Mouse (Mus musculus) myocyte (in vitro differentiated cells): ENCODE measurements around the gene Adam22. TPM values are rescaled to one million over a fixed set of nuclear protein-coding genes. Genes with fewer than 3 reads are reported as not detected.

ENCODE experiments used
- H3K27me3 ChIP-seq: one replicate; pipeline ENCODE4 v1.6.1; 2011; ENCODE audit not compliant: control insufficient read depth, insufficient read depth, insufficient read length
- H3K36me3 ChIP-seq: one replicate; pipeline ENCODE4 v1.6.1; 2011; ENCODE audit not compliant: control insufficient read depth, insufficient read depth
- H3K4me2 ChIP-seq: one replicate; pipeline ENCODE4 v1.6.1; 2011; ENCODE audit warnings: low read depth, control low read depth
- H3K4me3 ChIP-seq: one replicate; pipeline ENCODE4 v1.5.1; 2011; ENCODE audit warnings: mild to moderate bottlenecking, control low read depth, moderate library complexity
- H3K79me2 ChIP-seq: one replicate; pipeline ENCODE4 v1.6.1; 2011; ENCODE audit not compliant: control insufficient read depth, insufficient read depth
- H3ac ChIP-seq: one replicate; pipeline ENCODE4 v1.6.1; 2011; ENCODE audit not compliant: control insufficient read depth, insufficient read length
- CEBPB ChIP-seq: IDR thresholded peaks from 2 replicates; pipeline ENCODE4 v1.6.1; 2011; ENCODE audit warnings: mild to moderate bottlenecking, moderate library complexity; ENCODE audit not compliant: poor library complexity, insufficient read depth, severe bottlenecking
- E2F4 ChIP-seq: IDR thresholded peaks from one replicate; pipeline ENCODE4 v1.6.1; 2011; ENCODE audit warnings: mild to moderate bottlenecking, control low read depth, moderate library complexity; ENCODE audit not compliant: insufficient read depth
- MAX ChIP-seq: IDR thresholded peaks from one replicate; pipeline ENCODE4 v1.6.1; 2011; ENCODE audit warnings: low read depth, mild to moderate bottlenecking, control low read depth
- MYOD1 ChIP-seq, 3 experiments: IDR thresholded peaks; one replicate each; pipeline ENCODE4 v1.6.1; 2011; ENCODE audit warnings: control low read depth in 2 of 3, low read depth in 2 of 3, mild to moderate bottlenecking in 2 of 3, moderate library complexity in 1 of 3; ENCODE audit not compliant: insufficient read length in 2 of 3, control insufficient read depth in 1 of 3
- MYOG ChIP-seq, 3 experiments: IDR thresholded peaks; one replicate each; pipeline ENCODE4 v1.6.1; 2011; ENCODE audit warnings: control low read depth in 2 of 3, low read depth in 2 of 3, mild to moderate bottlenecking in 2 of 3; ENCODE audit not compliant: insufficient read length in 2 of 3, control insufficient read depth in 1 of 3, insufficient read depth in 1 of 3
- POLR2A ChIP-seq: IDR thresholded peaks from one replicate; pipeline ENCODE4 v1.6.1; 2011; ENCODE audit warnings: low read depth, mild to moderate bottlenecking, control low read depth, moderate library complexity; ENCODE audit not compliant: insufficient read length
- POLR2AphosphoS2 ChIP-seq: IDR thresholded peaks from one replicate; pipeline ENCODE4 v1.6.1; 2011; ENCODE audit warnings: low read depth, control low read depth; ENCODE audit not compliant: insufficient read length
- REST ChIP-seq: IDR thresholded peaks from one replicate; pipeline ENCODE4 v1.6.1; 2011; ENCODE audit warnings: mild to moderate bottlenecking, control low read depth, moderate library complexity; ENCODE audit not compliant: insufficient read depth, insufficient read length
- SRF ChIP-seq: IDR thresholded peaks from one replicate; pipeline ENCODE4 v1.6.1; 2011; ENCODE audit warnings: low read depth; ENCODE audit not compliant: control insufficient read depth, insufficient read length
- TCF12 ChIP-seq: IDR thresholded peaks from one replicate; pipeline ENCODE4 v1.6.1; 2011; ENCODE audit warnings: mild to moderate bottlenecking, control low read depth; ENCODE audit not compliant: poor library complexity, insufficient read depth, severe bottlenecking
- TCF3 ChIP-seq: IDR thresholded peaks from one replicate; pipeline ENCODE4 v1.6.1; 2011; ENCODE audit warnings: low read depth, control low read depth; ENCODE audit not compliant: insufficient read length
- USF1 ChIP-seq: IDR thresholded peaks from one replicate; pipeline ENCODE4 v1.6.1; 2011; ENCODE audit warnings: low read depth, mild to moderate bottlenecking, control low read depth, moderate library complexity
- polyA plus RNA-seq: library from polyadenylated mRNA; unstranded; fragments of >200 nt; fragmentation: generic; extraction: Trizol; gene quantifications from one replicate; pipeline ENCODE4 v1.2.1, GENCODE M21; 2012; ENCODE audit warnings: missing spikeins

Gene Adam22
- polyA plus RNA-seq, 1 experiment, result 0.10 TPM

- TF ChIP-seq MYOG (IDR thresholded peaks at IDR 0.05; ENCODE audit: control insufficient read depth in 1 of 3, insufficient read depth in 1 of 3, insufficient read length in 2 of 3, low read depth in 2 of 3), result no peak
- H3K36me3 ChIP-seq, result no peaks in the 10 kb centered on the region
- H3K4me2 ChIP-seq, result no peak overlapping the region
- H3K4me3 ChIP-seq, result no peak overlapping the region
- H3K27me3 ChIP-seq, result no peaks in the 10 kb centered on the region
- H3ac ChIP-seq, result no peak overlapping the region
- H3K79me2 ChIP-seq, result no peaks in the 10 kb centered on the region
Observed at GRCm38 (mm10) chr5:8276141-8276540, 91.8 kb downstream of the Adam22 start.

GRCm38 (mm10) chr5:8257366-8257765, 110.6 kb downstream of the Adam22 start:
- H3K4me2 ChIP-seq, result no peak overlapping the region
- H3K27me3 ChIP-seq, result no peaks in the 10 kb centered on the region
- H3K79me2 ChIP-seq, result no peaks in the 10 kb centered on the region
- no peaks in the 10 kb centered on the region for H3K36me3 ChIP-seq
- no peak overlapping the region for H3ac ChIP-seq
- no peak overlapping the region for H3K4me3 ChIP-seq
- TF ChIP-seq CEBPB, result no peak
- no peak for TF ChIP-seq MYOG (IDR thresholded peaks at IDR 0.05; ENCODE audit: control insufficient read depth in 1 of 3, insufficient read depth in 1 of 3, insufficient read length in 2 of 3, low read depth in 2 of 3)
- no peak for TF ChIP-seq E2F4
- no peak for TF ChIP-seq MYOD1 (IDR thresholded peaks at IDR 0.05; ENCODE audit: control insufficient read depth in 1 of 3, insufficient read length in 2 of 3, low read depth in 2 of 3)
- no peak for TF ChIP-seq POLR2AphosphoS2
- TF ChIP-seq SRF, result no peak
- no peak for TF ChIP-seq POLR2A
- TF ChIP-seq REST, result no peak
- no peak for TF ChIP-seq TCF12
- TF ChIP-seq MAX, result no peak
- TF ChIP-seq USF1, result no peak
- TF ChIP-seq TCF3, result no peak

DNA sequence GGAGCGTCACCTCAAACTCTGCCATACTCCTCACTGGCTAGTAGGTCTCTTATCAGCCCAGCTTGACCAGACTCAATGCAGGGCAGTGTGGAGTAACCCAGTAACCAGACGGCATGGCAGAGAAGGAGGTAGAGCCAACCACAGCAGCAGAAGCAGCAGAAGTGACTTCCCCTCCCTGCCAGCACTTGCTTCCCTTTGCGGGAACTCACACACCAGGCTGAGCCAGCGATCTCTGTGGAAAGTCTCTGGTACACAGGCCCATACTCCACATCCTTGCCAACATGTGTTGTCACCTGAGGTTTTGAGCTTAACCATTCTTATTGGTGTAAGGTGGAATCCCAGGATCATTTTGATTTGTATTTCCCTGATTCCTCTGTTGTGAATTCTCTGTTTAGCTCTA, 111.5 kb downstream of the Adam22 start:
- TF ChIP-seq E2F4 (no peak), TCF12 (no peak), REST (no peak), TCF3 (no peak), USF1 (no peak), MAX (no peak), MYOD1 (IDR thresholded peaks at IDR 0.05; ENCODE audit: control insufficient read depth in 1 of 3, insufficient read length in 2 of 3, low read depth in 2 of 3) (no peak), POLR2A (no peak), CEBPB (no peak), POLR2AphosphoS2 (no peak), SRF (no peak), MYOG (IDR thresholded peaks at IDR 0.05; ENCODE audit: control insufficient read depth in 1 of 3, insufficient read depth in 1 of 3, insufficient read length in 2 of 3, low read depth in 2 of 3) (no peak)
- no peak overlapping the region for H3ac ChIP-seq
- no peaks in the 10 kb centered on the region for H3K36me3 ChIP-seq
- H3K79me2 ChIP-seq, result no peaks in the 10 kb centered on the region
- no peaks in the 10 kb centered on the region for H3K27me3 ChIP-seq
- H3K4me3 ChIP-seq, result no peak overlapping the region
- no peak overlapping the region for H3K4me2 ChIP-seq

- H3K79me2 ChIP-seq, result no peaks in the 10 kb centered on the region
- H3ac ChIP-seq, result no peak overlapping the region
- H3K4me2 ChIP-seq, result no peak overlapping the region
- no peaks in the 10 kb centered on the region for H3K27me3 ChIP-seq
- no peak overlapping the region for H3K4me3 ChIP-seq
- H3K36me3 ChIP-seq, result no peaks in the 10 kb centered on the region
- TF ChIP-seq CEBPB, result no peak
- TF ChIP-seq USF1, result no peak
- TF ChIP-seq REST, result no peak
- TF ChIP-seq POLR2A, result no peak
- TF ChIP-seq TCF12, result no peak
- TF ChIP-seq SRF, result no peak
Observed at GRCm38 (mm10) chr5:8244696-8245095, 123.3 kb downstream of the Adam22 start.

DNA sequence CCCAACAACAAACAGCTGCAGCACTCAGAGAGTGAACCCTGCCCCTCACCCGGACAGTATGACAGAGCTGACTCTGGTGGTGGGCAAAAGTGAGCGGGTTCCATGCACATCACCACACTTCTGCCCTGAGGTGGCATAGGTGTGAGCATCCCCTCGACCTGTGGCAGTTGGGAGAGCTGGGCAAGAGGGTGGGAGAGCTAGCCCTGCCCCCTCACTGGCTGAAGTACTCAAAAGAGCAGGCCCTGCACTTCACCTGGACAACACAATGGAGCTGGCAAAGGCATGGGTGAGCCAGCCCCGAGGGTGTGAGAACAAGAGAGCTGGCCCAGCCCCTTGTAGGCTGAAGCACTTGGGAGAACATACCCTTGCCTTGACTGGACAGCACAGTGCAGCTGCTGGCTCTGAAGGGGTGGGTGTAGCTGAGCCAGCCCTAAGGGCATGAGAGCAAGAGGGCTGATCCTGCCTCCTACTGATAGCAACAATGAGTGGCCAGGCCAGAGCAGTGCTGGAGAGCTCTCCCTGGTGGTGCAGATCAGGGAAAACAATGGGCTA, 124.8 kb downstream of the Adam22 start:
- Histone ChIP-seq H3ac (no peak overlapping the region), H3K36me3 (no peaks in the 10 kb centered on the region), H3K4me3 (no peak overlapping the region), H3K79me2 (no peaks in the 10 kb centered on the region), H3K27me3 (no peaks in the 10 kb centered on the region), H3K4me2 (no peak overlapping the region)
- no peak for TF ChIP-seq USF1
- TF ChIP-seq TCF3, result no peak
- TF ChIP-seq MYOG (IDR thresholded peaks at IDR 0.05; ENCODE audit: control insufficient read depth in 1 of 3, insufficient read depth in 1 of 3, insufficient read length in 2 of 3, low read depth in 2 of 3), result no peak
- TF ChIP-seq POLR2AphosphoS2, result no peak
- TF ChIP-seq SRF, result no peak
- no peak for TF ChIP-seq TCF12
- TF ChIP-seq E2F4, result no peak
